Mouse (Mus musculus): ENCODE measurements around the gene Ptpn7. TPM values are rescaled to one million over a fixed set of nuclear protein-coding genes. Genes with fewer than 3 reads are reported as not detected.

Ptpn7 gene
- total and polyA plus RNA-seq, 3 experiments, result 61.4 to 81.9 (median 81.9) TPM

GRCm38 (mm10) chr1:135183448-135183847 lies 50.9 kb downstream of the Ptpn7 start:
- Histone ChIP-seq H3K9ac (ENCODE audit: insufficient read depth, low read depth) (no peak overlapping the region), H3K4me2 (ENCODE audit: insufficient read depth, low read depth, poor library complexity, severe bottlenecking) (no peak overlapping the region), H3K27me3 (replicated peaks) (no peaks in the 10 kb centered on the region), H3K4me3 (replicated peaks in 1 of 3; ENCODE audit: low read depth in 2 of 3, low read length in 2 of 3, poor library complexity in 1 of 3) (no peak overlapping the region), H3K27ac (ENCODE audit: insufficient read depth, low read depth) (no peak overlapping the region), H3K9me3 (replicated peaks; ENCODE audit: low read length) (no peaks in the 10 kb centered on the region), H3K79me2 (replicated peaks; ENCODE audit: control insufficient read depth, extremely low read depth, insufficient read depth, poor library complexity, severe bottlenecking) (no peaks in the 10 kb centered on the region), H3K4me1 (ENCODE audit: control insufficient read depth in 1 of 2, insufficient read depth in 2 of 2) (peaks cover 28 to 45% of the 10 kb centered on the region in 2 experiments), H3K36me3 (replicated peaks in 1 of 2; ENCODE audit: control insufficient read depth in 1 of 2, insufficient read depth in 1 of 2, low read length in 1 of 2) (no peaks in the 10 kb centered on the region)
- TF ChIP-seq ZC3H11A (IDR thresholded peaks at IDR 0.05; ENCODE audit: low read depth, low read length), result no peak
- TF ChIP-seq RCOR1 (conservative IDR thresholded peaks at IDR 0.05; ENCODE audit: low read depth, low read length), result no peak
- TF ChIP-seq NRF1 (IDR thresholded peaks at IDR 0.05; ENCODE audit: low read depth, low read length), result no peak
- TF ChIP-seq CTCF (conservative IDR thresholded peaks at IDR 0.05 in 1 of 2, IDR thresholded peaks at IDR 0.05 in 1 of 2; ENCODE audit: low read depth in 2 of 2, low read length in 2 of 2), result no peak
- no peak for TF ChIP-seq ZNF384 (IDR thresholded peaks at IDR 0.05; ENCODE audit: low read depth, low read length)
- TF ChIP-seq EP300 (IDR thresholded peaks at IDR 0.05; ENCODE audit: low read length), result no peak
- no peak for TF ChIP-seq TCF12 (IDR thresholded peaks at IDR 0.05; ENCODE audit: low read depth, low read length)
- TF ChIP-seq NELFE (IDR thresholded peaks at IDR 0.05; ENCODE audit: low read depth, low read length), result no peak
- TF ChIP-seq MXI1 (IDR thresholded peaks at IDR 0.05; ENCODE audit: low read depth, low read length), result no peak
- in situ Hi-C loops (cut with MboI; ENCODE audit: low pct_ligation_motif_present, low pct_unique_long_range_greater_than_20kb, low sequenced_read_pairs), result loop anchor here (5.0 kb wide), 1 partner anchor 39 kb away; no protein-coding TSS in a partner anchor
- DNase-seq (ENCODE audit: extremely low read depth), result no peak
- dilution Hi-C loops (cut with MboI; ENCODE audit: extremely low pct_ligation_motif_present, extremely low pct_unique_long_range_greater_than_20kb, low sequenced_read_pairs), result no loop called here

GRCm38 (mm10) chr1:135183941-135184570 lies 51.6 kb downstream of the Ptpn7 start:
- Histone ChIP-seq H3K27me3 (replicated peaks) (no peaks in the 10 kb centered on the region), H3K4me2 (ENCODE audit: insufficient read depth, low read depth, poor library complexity, severe bottlenecking) (no peak overlapping the region), H3K9me3 (replicated peaks; ENCODE audit: low read length) (no peaks in the 10 kb centered on the region), H3K4me3 (replicated peaks in 1 of 3; ENCODE audit: low read depth in 2 of 3, low read length in 2 of 3, poor library complexity in 1 of 3) (no peak overlapping the region), H3K9ac (ENCODE audit: insufficient read depth, low read depth) (no peak overlapping the region), H3K27ac (ENCODE audit: insufficient read depth, low read depth) (no peak overlapping the region), H3K79me2 (replicated peaks; ENCODE audit: control insufficient read depth, extremely low read depth, insufficient read depth, poor library complexity, severe bottlenecking) (no peaks in the 10 kb centered on the region), H3K4me1 (ENCODE audit: control insufficient read depth in 1 of 2, insufficient read depth in 2 of 2) (peaks cover 27 to 39% of the 10 kb centered on the region in 2 experiments), H3K36me3 (replicated peaks in 1 of 2; ENCODE audit: control insufficient read depth in 1 of 2, insufficient read depth in 1 of 2, low read length in 1 of 2) (no peaks in the 10 kb centered on the region)
- dilution Hi-C loops (cut with MboI; ENCODE audit: extremely low pct_ligation_motif_present, extremely low pct_unique_long_range_greater_than_20kb, low sequenced_read_pairs) (no loop called here), in situ Hi-C loops (cut with MboI; ENCODE audit: low pct_ligation_motif_present, low pct_unique_long_range_greater_than_20kb, low sequenced_read_pairs) (loop anchor here (5.0 kb wide), 1 partner anchor 38 kb away; no protein-coding TSS in a partner anchor)
- no peak for DNase-seq (ENCODE audit: extremely low read depth)
- TF ChIP-seq MAFK (IDR thresholded peaks at IDR 0.05; ENCODE audit: insufficient replicate concordance, low read length) (no peak), ETS1 (conservative IDR thresholded peaks at IDR 0.05; ENCODE audit: low read depth, low read length) (no peak), MAZ (IDR thresholded peaks at IDR 0.05; ENCODE audit: low read depth, low read length) (no peak), RAD21 (IDR thresholded peaks at IDR 0.05; ENCODE audit: low read depth, low read length) (no peak)

- Histone ChIP-seq H3K36me3 (replicated peaks in 1 of 2; ENCODE audit: control insufficient read depth in 1 of 2, insufficient read depth in 1 of 2, low read length in 1 of 2) (no peaks in the 10 kb centered on the region), H3K4me3 (replicated peaks in 1 of 3; ENCODE audit: low read depth in 2 of 3, low read length in 2 of 3, poor library complexity in 1 of 3) (no peak overlapping the region), H3K9ac (ENCODE audit: insufficient read depth, low read depth) (no peak overlapping the region), H3K4me2 (ENCODE audit: insufficient read depth, low read depth, poor library complexity, severe bottlenecking) (no peak overlapping the region), H3K27me3 (replicated peaks) (no peaks in the 10 kb centered on the region), H3K9me3 (replicated peaks; ENCODE audit: low read length) (no peaks in the 10 kb centered on the region), H3K27ac (ENCODE audit: insufficient read depth, low read depth) (no peak overlapping the region), H3K4me1 (ENCODE audit: control insufficient read depth in 1 of 2, insufficient read depth in 2 of 2) (peaks cover 14 to 20% of the 10 kb centered on the region in 2 experiments), H3K79me2 (replicated peaks; ENCODE audit: control insufficient read depth, extremely low read depth, insufficient read depth, poor library complexity, severe bottlenecking) (no peaks in the 10 kb centered on the region)
- TF ChIP-seq TCF12 (IDR thresholded peaks at IDR 0.05; ENCODE audit: low read depth, low read length) (no peak), JUND (conservative IDR thresholded peaks at IDR 0.05; ENCODE audit: low read depth, low read length) (no peak), CTCF (conservative IDR thresholded peaks at IDR 0.05 in 1 of 2, IDR thresholded peaks at IDR 0.05 in 1 of 2; ENCODE audit: low read depth in 2 of 2, low read length in 2 of 2) (no peak), POLR2AphosphoS2 (IDR thresholded peaks at IDR 0.05; ENCODE audit: low read depth, low read length) (no peak), CHD1 (IDR thresholded peaks at IDR 0.05; ENCODE audit: low read depth, low read length) (no peak), ZKSCAN1 (IDR thresholded peaks at IDR 0.05; ENCODE audit: borderline replicate concordance, low read depth, low read length) (no peak), MYC (IDR thresholded peaks at IDR 0.05; ENCODE audit: low read depth, low read length) (no peak), RCOR1 (conservative IDR thresholded peaks at IDR 0.05; ENCODE audit: low read depth, low read length) (no peak), TBP (conservative IDR thresholded peaks at IDR 0.05; ENCODE audit: low read depth, low read length) (no peak), HCFC1 (IDR thresholded peaks at IDR 0.05; ENCODE audit: low read depth, low read length) (no peak), RAD21 (IDR thresholded peaks at IDR 0.05; ENCODE audit: low read depth, low read length) (no peak), ELF1 (IDR thresholded peaks at IDR 0.05; ENCODE audit: low read depth, low read length) (no peak), JUN (IDR thresholded peaks at IDR 0.05; ENCODE audit: insufficient read depth, low read depth, low read length) (no peak), UBTF (IDR thresholded peaks at IDR 0.05; ENCODE audit: low read depth, low read length) (no peak), ZC3H11A (IDR thresholded peaks at IDR 0.05; ENCODE audit: low read depth, low read length) (no peak), SIN3A (IDR thresholded peaks at IDR 0.05; ENCODE audit: low read length) (no peak)
- no peak for DNase-seq (ENCODE audit: extremely low read depth)
- in situ Hi-C loops (cut with MboI; ENCODE audit: low pct_ligation_motif_present, low pct_unique_long_range_greater_than_20kb, low sequenced_read_pairs), result no loop called here
- dilution Hi-C loops (cut with MboI; ENCODE audit: extremely low pct_ligation_motif_present, extremely low pct_unique_long_range_greater_than_20kb, low sequenced_read_pairs), result no loop called here
Measured at GRCm38 (mm10) chr1:135185936-135186335, 53.4 kb downstream of the Ptpn7 start.

All from CH12.LX (cell line).